Mouse (Mus musculus) cerebellum, postnatal 36 days (tissue): ENCODE measurements around the gene St3gal3.

ENCODE experiments used
- DNase-seq, 2 experiments: peaks; one replicate each; pipeline ENCODE4 v3.0.0; 2021 to 2022; ENCODE audit warnings: mixed read lengths in 2 of 2

The St3gal3 gene

GRCm38 (mm10) chr4:118049606-118050302 is 85.0 kb downstream of the St3gal3 start:
- DNase-seq = no peak

- no peak for DNase-seq
These were observed 90.2 kb downstream of the St3gal3 start for GRCm38 (mm10) chr4:118044510-118044909.

GRCm38 (mm10) chr4:118043331-118044002 is 91.2 kb downstream of the St3gal3 start:
- no peak for DNase-seq

GRCm38 (mm10) chr4:118042671-118043320 is 91.9 kb downstream of the St3gal3 start:
- no peak for DNase-seq

- DNase-seq = no peak
These were observed 93.6 kb downstream of the St3gal3 start for GRCm38 (mm10) chr4:118041145-118041544.

GRCm38 (mm10) chr4:118040650-118041049 is 94.1 kb downstream of the St3gal3 start:
- DNase-seq = no peak

- DNase-seq = no peak
These were observed 94.8 kb downstream of the St3gal3 start for GRCm38 (mm10) chr4:118039964-118040363.

GRCm38 (mm10) chr4:118038023-118038422 is 96.7 kb downstream of the St3gal3 start:
- no peak for DNase-seq

GRCm38 (mm10) chr4:118037406-118037805 is 97.3 kb downstream of the St3gal3 start:
- DNase-seq = no peak

- DNase-seq = no peak
These were observed 98.2 kb downstream of the St3gal3 start for GRCm38 (mm10) chr4:118036531-118036930.

GRCm38 (mm10) chr4:118035090-118035489 is 99.6 kb downstream of the St3gal3 start:
- no peak for DNase-seq

- no peak for DNase-seq
These were observed 101.7 kb downstream of the St3gal3 start for GRCm38 (mm10) chr4:118033026-118033425.

- DNase-seq = no peak
These were observed 102.9 kb downstream of the St3gal3 start for GRCm38 (mm10) chr4:118031776-118032170.

- peak in 1 of 2 experiments; percentile 19 for DNase-seq
These were observed 103.5 kb downstream of the St3gal3 start for GRCm38 (mm10) chr4:118031132-118031775.

GRCm38 (mm10) chr4:118030330-118030729 is 104.4 kb downstream of the St3gal3 start:
- DNase-seq = no peak

- DNase-seq = no peak
These were observed 104.8 kb downstream of the St3gal3 start for GRCm38 (mm10) chr4:118029892-118030291.

GRCm38 (mm10) chr4:118028994-118029393 is 105.7 kb downstream of the St3gal3 start:
- no peak for DNase-seq

GRCm38 (mm10) chr4:118025931-118026330 is 108.8 kb downstream of the St3gal3 start:
- no peak for DNase-seq

GRCm38 (mm10) chr4:118025381-118025780 is 109.3 kb downstream of the St3gal3 start:
- no peak for DNase-seq

- no peak for DNase-seq
These were observed 111.9 kb downstream of the St3gal3 start for GRCm38 (mm10) chr4:118022811-118023210.

- DNase-seq = no peak
These were observed 112.3 kb downstream of the St3gal3 start for GRCm38 (mm10) chr4:118022406-118022805.

- DNase-seq = no peak
These were observed 115.1 kb downstream of the St3gal3 start for GRCm38 (mm10) chr4:118019640-118020039.

GRCm38 (mm10) chr4:118019218-118019617 is 115.5 kb downstream of the St3gal3 start:
- no peak for DNase-seq
